Mouse (Mus musculus): ENCODE measurements around the gene Tead2. TPM values are rescaled to one million over a fixed set of nuclear protein-coding genes. Genes with fewer than 3 reads are reported as not detected.

Gene Tead2
- polyA plus RNA-seq, 1 experiment = 44.1 TPM

- no peak overlapping the region for H3K4me3 ChIP-seq (replicated peaks; ENCODE audit: extremely low read depth, low read depth, low read length)
- WGBS = 69% methylated on average over 7 of the region's 7 CpGs
- DNase-seq = no peak
- no peak for TF ChIP-seq CTCF (IDR thresholded peaks at IDR 0.05; ENCODE audit: insufficient read depth, low read length)
- no peaks in the 10 kb centered on the region for H3K4me1 ChIP-seq (ENCODE audit: control insufficient read depth, insufficient read depth, low read length)
Observed at GRCm38 (mm10) chr7:45263006-45263607, 47.6 kb downstream of the Tead2 start.

- TF ChIP-seq CTCF (IDR thresholded peaks at IDR 0.05; ENCODE audit: insufficient read depth, low read length) (no peak), POLR2A (IDR thresholded peaks at IDR 0.05; ENCODE audit: borderline replicate concordance, extremely low read depth, low read depth, low read length) (no peak)
- DNase-seq = no peak
- no peak overlapping the region for H3K4me3 ChIP-seq (replicated peaks; ENCODE audit: extremely low read depth, low read depth, low read length)
- WGBS = 68% methylated on average over 3 of the region's 3 CpGs
- no peaks in the 10 kb centered on the region for H3K4me1 ChIP-seq (ENCODE audit: control insufficient read depth, insufficient read depth, low read length)
Observed at GRCm38 (mm10) chr7:45264348-45264747, 48.8 kb downstream of the Tead2 start.

- no peak for DNase-seq
- H3K4me1 ChIP-seq (ENCODE audit: control insufficient read depth, insufficient read depth, low read length) = no peaks in the 10 kb centered on the region
- no peak overlapping the region for H3K4me3 ChIP-seq (replicated peaks; ENCODE audit: extremely low read depth, low read depth, low read length)
- WGBS = 70% methylated on average over 1 of the region's 1 CpGs
- no peak for TF ChIP-seq POLR2A (IDR thresholded peaks at IDR 0.05; ENCODE audit: borderline replicate concordance, extremely low read depth, low read depth, low read length)
- no peak for TF ChIP-seq CTCF (IDR thresholded peaks at IDR 0.05; ENCODE audit: insufficient read depth, low read length)
Observed at GRCm38 (mm10) chr7:45265518-45265917, 50.0 kb downstream of the Tead2 start.

GRCm38 (mm10) chr7:45272786-45273412, 57.3 kb downstream of the Tead2 start:
- H3K4me1 ChIP-seq (ENCODE audit: control insufficient read depth, insufficient read depth, low read length) = no peaks in the 10 kb centered on the region
- WGBS = 69% methylated on average over 10 of the region's 10 CpGs

GRCm38 (mm10) chr7:45273672-45274071, 58.1 kb downstream of the Tead2 start:
- TF ChIP-seq CTCF (IDR thresholded peaks at IDR 0.05; ENCODE audit: insufficient read depth, low read length) (no peak), POLR2A (IDR thresholded peaks at IDR 0.05; ENCODE audit: borderline replicate concordance, extremely low read depth, low read depth, low read length) (no peak)

More at GRCm38 (mm10) chr7:45272786-45273412, 57.3 kb downstream of the Tead2 start:
- TF ChIP-seq POLR2A (IDR thresholded peaks at IDR 0.05; ENCODE audit: borderline replicate concordance, extremely low read depth, low read depth, low read length) = no peak
- no peak for TF ChIP-seq CTCF (IDR thresholded peaks at IDR 0.05; ENCODE audit: insufficient read depth, low read length)
- H3K4me3 ChIP-seq (replicated peaks; ENCODE audit: extremely low read depth, low read depth, low read length) = no peak overlapping the region
- no peak for DNase-seq

GRCm38 (mm10) chr7:45277136-45277760, 61.7 kb downstream of the Tead2 start, which contains the start of gene Slc6a21:
Gene Slc6a21 (plus strand): TSS chr7:45277513.
- 6% methylated on average over 44 of the region's 44 CpGs for WGBS
- TF ChIP-seq POLR2A (IDR thresholded peaks at IDR 0.05; ENCODE audit: borderline replicate concordance, extremely low read depth, low read depth, low read length) = no peak
- TF ChIP-seq CTCF (IDR thresholded peaks at IDR 0.05; ENCODE audit: insufficient read depth, low read length) = peak; percentile 53
- DNase-seq = peak; percentile 87
- Histone ChIP-seq H3K4me1 (ENCODE audit: control insufficient read depth, insufficient read depth, low read length) (no peaks in the 10 kb centered on the region), H3K4me3 (replicated peaks; ENCODE audit: extremely low read depth, low read depth, low read length) (peak within 1 kb of the TSS; percentile 73)

More at GRCm38 (mm10) chr7:45273672-45274071, 58.1 kb downstream of the Tead2 start:
- Histone ChIP-seq H3K4me1 (ENCODE audit: control insufficient read depth, insufficient read depth, low read length) (no peaks in the 10 kb centered on the region), H3K4me3 (replicated peaks; ENCODE audit: extremely low read depth, low read depth, low read length) (no peak overlapping the region)
- 84% methylated on average over 8 of the region's 8 CpGs for WGBS
- no peak for DNase-seq

Other genes starting within 250 kb of the Tead2 start
- 20.7 and 21.0 TPM in 2 replicates for gene Cpt1c, start 240.9 kb upstream of the Tead2 start, polyA plus RNA-seq (2012; rRNA removed)
- gene Prmt1, start 229.2 kb upstream of the Tead2 start, polyA plus RNA-seq (2012; rRNA removed) = 71.0 and 97.7 TPM in 2 replicates
- 125 and 130 TPM in 2 replicates for gene Irf3, start 218.1 kb upstream of the Tead2 start, polyA plus RNA-seq (2012; rRNA removed)
- 37.1 and 38.3 TPM in 2 replicates for gene Bcl2l12, start 217.0 kb upstream of the Tead2 start, polyA plus RNA-seq (2012; rRNA removed)
- gene Scaf1, start 199.4 kb upstream of the Tead2 start, polyA plus RNA-seq (2012; rRNA removed) = 76.2 and 76.8 TPM in 2 replicates
- 233 and 237 TPM in 2 replicates for gene Rras, start 197.8 kb upstream of the Tead2 start, polyA plus RNA-seq (2012; rRNA removed)
- 11.1 and 15.9 TPM in 2 replicates for gene Prr12, start 162.9 kb upstream of the Tead2 start, polyA plus RNA-seq (2012; rRNA removed)
- 86.5 and 102 TPM in 2 replicates for gene Nosip, start 153.3 kb upstream of the Tead2 start, polyA plus RNA-seq (2012; rRNA removed)
- gene Prrg2, start 153.1 kb upstream of the Tead2 start, polyA plus RNA-seq (2012; rRNA removed) = 82.5 and 90.6 TPM in 2 replicates
- gene Rcn3, start 123.5 kb upstream of the Tead2 start, polyA plus RNA-seq (2012; rRNA removed) = 172 and 174 TPM in 2 replicates
- 112 and 120 TPM in 2 replicates for gene Fcgrt, start 111.9 kb upstream of the Tead2 start, polyA plus RNA-seq (2012; rRNA removed)
- 125 and 221 TPM in 2 replicates for gene Rps11, start 91.3 kb upstream of the Tead2 start, polyA plus RNA-seq (2012; rRNA removed)
- gene Rpl13a, start 87.0 kb upstream of the Tead2 start, polyA plus RNA-seq (2012; rRNA removed) = 1,255 and 1,630 TPM in 2 replicates
- gene Gm45713, start 79.5 kb upstream of the Tead2 start, polyA plus RNA-seq (2012; rRNA removed) = 3.1 TPM in 2 replicates
- gene Flt3l, start 79.3 kb upstream of the Tead2 start, polyA plus RNA-seq (2012; rRNA removed) = 151 and 195 TPM in 2 replicates
- gene Pih1d1, start 61.5 kb upstream of the Tead2 start, polyA plus RNA-seq (2012; rRNA removed) = 46.9 and 50.1 TPM in 2 replicates
- 48.6 and 58.5 TPM in 2 replicates for gene Aldh16a1, start 61.2 kb upstream of the Tead2 start, polyA plus RNA-seq (2012; rRNA removed)
- 2.4 and 2.7 TPM in 2 replicates for gene Slc17a7, start 51.8 kb upstream of the Tead2 start, polyA plus RNA-seq (2012; rRNA removed)
- 0.44 and 0.53 TPM in 2 replicates for gene Gfy, start 36.2 kb upstream of the Tead2 start, polyA plus RNA-seq (2012; rRNA removed)
- not detected in 2 replicates for gene Pth2, start 34.8 kb upstream of the Tead2 start, polyA plus RNA-seq (2012; rRNA removed)
- 3.3 and 4.1 TPM in 2 replicates for gene Ccdc155, start 10.9 kb upstream of the Tead2 start, polyA plus RNA-seq (2012; rRNA removed)
- gene Dkkl1, start 3.6 kb upstream of the Tead2 start, polyA plus RNA-seq (2012; rRNA removed) = 1.4 and 5.2 TPM in 2 replicates
- gene Cd37, start 23.4 kb downstream of the Tead2 start, polyA plus RNA-seq (2012; rRNA removed) = 82.1 and 84.1 TPM in 2 replicates
- gene Slc6a16, start 25.3 kb downstream of the Tead2 start, polyA plus RNA-seq (2012; rRNA removed) = 0.12 TPM in 1 of 2 replicates, not detected in the other
- gene Slc6a21, start 61.8 kb downstream of the Tead2 start, polyA plus RNA-seq (2012; rRNA removed) = not detected in 2 replicates
- gene Trpm4, start 118.0 kb downstream of the Tead2 start, polyA plus RNA-seq (2012; rRNA removed) = 41.8 and 44.8 TPM in 2 replicates
- 2.4 and 10.0 TPM in 2 replicates for gene Hrc, start 119.5 kb downstream of the Tead2 start, polyA plus RNA-seq (2012; rRNA removed)
- 1.2 and 3.7 TPM in 2 replicates for gene Ppfia3, start 151.3 kb downstream of the Tead2 start, polyA plus RNA-seq (2012; rRNA removed)
- 1.4 and 2.2 TPM in 2 replicates for gene Lin7b, start 154.8 kb downstream of the Tead2 start, polyA plus RNA-seq (2012; rRNA removed)
- 240 and 319 TPM in 2 replicates for gene Snrnp70, start 180.0 kb downstream of the Tead2 start, polyA plus RNA-seq (2012; rRNA removed)
- gene Kcna7, start 189.9 kb downstream of the Tead2 start, polyA plus RNA-seq (2012; rRNA removed) = 0.23 and 2.3 TPM in 2 replicates
- gene Ntf5, start 197.9 kb downstream of the Tead2 start, polyA plus RNA-seq (2012; rRNA removed) = 4.6 and 4.8 TPM in 2 replicates
- 26.5 and 33.4 TPM in 2 replicates for gene Lhb, start 205.1 kb downstream of the Tead2 start, polyA plus RNA-seq (2012; rRNA removed)
- 33.0 and 39.4 TPM in 2 replicates for gene Gys1, start 219.1 kb downstream of the Tead2 start, polyA plus RNA-seq (2012; rRNA removed)
- gene Ruvbl2, start 222.3 kb downstream of the Tead2 start, polyA plus RNA-seq (2012; rRNA removed) = 61.1 and 61.7 TPM in 2 replicates
- 2,878 and 3,367 TPM in 2 replicates for gene Ftl1, start 244.1 kb downstream of the Tead2 start, polyA plus RNA-seq (2012; rRNA removed)

Data from lung, adult 2 months (tissue).